Mouse (Mus musculus): ENCODE measurements around the gene Zfp668. TPM values are rescaled to one million over a fixed set of nuclear protein-coding genes. Genes with fewer than 3 reads are reported as not detected.
A peak's percentile ranks its signal among the peaks of the same experiment; 100 is the strongest.

Gene Zfp668
- total and polyA plus RNA-seq, 3 experiments = 2.4 to 8.6 (median 5.9) TPM

GRCm38 (mm10) chr7:127879301-127879700 lies 2.7 kb upstream of the Zfp668 start:
- Histone ChIP-seq H3K4me2 (ENCODE audit: insufficient read depth, low read depth, poor library complexity, severe bottlenecking) (no peak overlapping the region), H3K4me1 (ENCODE audit: control insufficient read depth in 1 of 2, insufficient read depth in 2 of 2) (peaks cover 9 to 27% of the 10 kb centered on the region in 2 experiments), H3K27ac (ENCODE audit: insufficient read depth, low read depth) (no peak overlapping the region), H3K27me3 (replicated peaks) (no peaks in the 10 kb centered on the region), H3K36me3 (replicated peaks in 1 of 2; ENCODE audit: control insufficient read depth in 1 of 2, insufficient read depth in 1 of 2, low read length in 1 of 2) (peaks cover 59 to 67% of the 10 kb centered on the region in 2 experiments), H3K79me2 (replicated peaks; ENCODE audit: control insufficient read depth, extremely low read depth, insufficient read depth, poor library complexity, severe bottlenecking) (peaks cover 24% of the 10 kb centered on the region), H3K9me3 (replicated peaks; ENCODE audit: low read length) (peaks cover 44% of the 10 kb centered on the region), H3K4me3 (replicated peaks in 1 of 3; ENCODE audit: low read depth in 2 of 3, low read length in 2 of 3, poor library complexity in 1 of 3) (no peak overlapping the region), H3K9ac (ENCODE audit: insufficient read depth, low read depth) (no peak overlapping the region)
- DNase-seq (ENCODE audit: extremely low read depth) = no peak
- dilution Hi-C loops (cut with MboI; ENCODE audit: extremely low pct_ligation_motif_present, extremely low pct_unique_long_range_greater_than_20kb, low sequenced_read_pairs) (no loop called here), in situ Hi-C loops (cut with MboI; ENCODE audit: low pct_ligation_motif_present, low pct_unique_long_range_greater_than_20kb, low sequenced_read_pairs) (no loop called here)
- TF ChIP-seq POLR2AphosphoS2 (IDR thresholded peaks at IDR 0.05; ENCODE audit: low read depth, low read length) = no peak
- no peak for TF ChIP-seq IRF4 (IDR thresholded peaks at IDR 0.05; ENCODE audit: low read depth, low read length)
- no peak for TF ChIP-seq MYC (IDR thresholded peaks at IDR 0.05; ENCODE audit: low read depth, low read length)
- no peak for TF ChIP-seq E2F4 (IDR thresholded peaks at IDR 0.05; ENCODE audit: insufficient replicate concordance, low read depth, low read length)
- no peak for TF ChIP-seq ZC3H11A (IDR thresholded peaks at IDR 0.05; ENCODE audit: low read depth, low read length)
- TF ChIP-seq USF1 (IDR thresholded peaks at IDR 0.05; ENCODE audit: low read depth, low read length) = no peak
- no peak for TF ChIP-seq MXI1 (IDR thresholded peaks at IDR 0.05; ENCODE audit: low read depth, low read length)

- Histone ChIP-seq H3K27me3 (replicated peaks) (no peaks in the 10 kb centered on the region), H3K4me1 (ENCODE audit: control insufficient read depth in 1 of 2, insufficient read depth in 2 of 2) (peaks cover 6 to 33% of the 10 kb centered on the region in 2 experiments), H3K9me3 (replicated peaks; ENCODE audit: low read length) (peaks cover 28% of the 10 kb centered on the region), H3K36me3 (replicated peaks in 1 of 2; ENCODE audit: control insufficient read depth in 1 of 2, insufficient read depth in 1 of 2, low read length in 1 of 2) (peaks cover 28 to 50% of the 10 kb centered on the region in 2 experiments), H3K79me2 (replicated peaks; ENCODE audit: control insufficient read depth, extremely low read depth, insufficient read depth, poor library complexity, severe bottlenecking) (peaks cover 27% of the 10 kb centered on the region), H3K4me3 (replicated peaks in 1 of 3; ENCODE audit: low read depth in 2 of 3, low read length in 2 of 3, poor library complexity in 1 of 3) (peak within 1 kb of the TSS; percentile 66 to 99 (median 98)), H3K9ac (ENCODE audit: insufficient read depth, low read depth) (peak within 1 kb of the TSS; percentile 87), H3K27ac (ENCODE audit: insufficient read depth, low read depth) (peak within 1 kb of the TSS; percentile 78), H3K4me2 (ENCODE audit: insufficient read depth, low read depth, poor library complexity, severe bottlenecking) (peak within 1 kb of the TSS; percentile 95)
- DNase-seq (ENCODE audit: extremely low read depth) = peak; percentile 79
- dilution Hi-C loops (cut with MboI; ENCODE audit: extremely low pct_ligation_motif_present, extremely low pct_unique_long_range_greater_than_20kb, low sequenced_read_pairs) (no loop called here), in situ Hi-C loops (cut with MboI; ENCODE audit: low pct_ligation_motif_present, low pct_unique_long_range_greater_than_20kb, low sequenced_read_pairs) (no loop called here)
- no peak for TF ChIP-seq MAFK (IDR thresholded peaks at IDR 0.05; ENCODE audit: insufficient replicate concordance, low read length)
- 0 out of 2 replicates have a peak, but pooled peaks have one; percentile 10 for TF ChIP-seq MAX (IDR thresholded peaks at IDR 0.05; ENCODE audit: low read length)
- peak; percentile 44 for TF ChIP-seq POLR2A (IDR thresholded peaks at IDR 0.05; ENCODE audit: low read depth, low read length)
- 0 out of 2 replicates have a peak, but pooled peaks have one; percentile 41 for TF ChIP-seq MXI1 (IDR thresholded peaks at IDR 0.05; ENCODE audit: low read depth, low read length)
- TF ChIP-seq TBP (conservative IDR thresholded peaks at IDR 0.05; ENCODE audit: low read depth, low read length) = 0 out of 2 replicates have a peak, but pooled peaks have one; percentile 9
- TF ChIP-seq ELF1 (IDR thresholded peaks at IDR 0.05; ENCODE audit: low read depth, low read length) = peak; percentile 86
- peak; percentile 62 for TF ChIP-seq ZMIZ1 (IDR thresholded peaks at IDR 0.05; ENCODE audit: low read depth, low read length)
- TF ChIP-seq UBTF (IDR thresholded peaks at IDR 0.05; ENCODE audit: low read depth, low read length) = no peak
- 0 out of 2 replicates have a peak, but pooled peaks have one; percentile 21 for TF ChIP-seq E2F4 (IDR thresholded peaks at IDR 0.05; ENCODE audit: insufficient replicate concordance, low read depth, low read length)
- peak; percentile 32; the same call in 1 of the 2 replicates for TF ChIP-seq SIN3A (IDR thresholded peaks at IDR 0.05; ENCODE audit: low read length)
- no peak for TF ChIP-seq MAZ (IDR thresholded peaks at IDR 0.05; ENCODE audit: low read depth, low read length)
- peak; percentile 51; the same call in 1 of the 2 replicates for TF ChIP-seq NELFE (IDR thresholded peaks at IDR 0.05; ENCODE audit: low read depth, low read length)
- peak; percentile 72 for TF ChIP-seq HCFC1 (IDR thresholded peaks at IDR 0.05; ENCODE audit: low read depth, low read length)
- TF ChIP-seq JUND (conservative IDR thresholded peaks at IDR 0.05; ENCODE audit: low read depth, low read length) = no peak
Measured at GRCm38 (mm10) chr7:127876041-127876466, 574 bp downstream of the Zfp668 start, which contains the start of gene Zfp646. TSS of gene Zfp646 (plus strand) at chr7:127876221.

All from CH12.LX (cell line).